Mouse (Mus musculus) heart, postnatal 25 days (tissue): Measurements from ENCODE around the gene Kcnd2. TPM values are rescaled to one million over a fixed set of nuclear protein-coding genes. Genes with fewer than 3 reads are reported as not detected.
"Not testable (repeated sequence)": the region's sequence is repeated elsewhere in the genome, so short reads cannot be mapped to it uniquely, and the experiment has no call there.

Experiments used
- DNase-seq: peaks from one replicate; pipeline ENCODE4 v3.0.0; 2022; ENCODE audit warnings: low spot score
- intact Hi-C: fragments of 180-260 bp; cut with DNase I; formaldehyde crosslinking; loops from one replicate; pipeline ENCODE4 v1.15.1; 2025
- total RNA-seq, 2 experiments: library from RNA; stranded (reverse); gene quantifications; 2 replicates each; pipeline ENCODE4 v1.2.3; 2021

Kcnd2 gene
- total RNA-seq = 10 to 100 TPM; 13.3 to 14.6 TPM

GRCm38 (mm10) chr6:21215491-21216191, at the start of gene Kcnd2:
Kcnd2 (plus strand) TSS chr6:21215503.
- intact Hi-C loops = loop anchor here (2.0 to 10.0 kb wide), 4 partner anchors 171 to 491 kb away; no protein-coding TSS in a partner anchor
- no peak for DNase-seq

DNA sequence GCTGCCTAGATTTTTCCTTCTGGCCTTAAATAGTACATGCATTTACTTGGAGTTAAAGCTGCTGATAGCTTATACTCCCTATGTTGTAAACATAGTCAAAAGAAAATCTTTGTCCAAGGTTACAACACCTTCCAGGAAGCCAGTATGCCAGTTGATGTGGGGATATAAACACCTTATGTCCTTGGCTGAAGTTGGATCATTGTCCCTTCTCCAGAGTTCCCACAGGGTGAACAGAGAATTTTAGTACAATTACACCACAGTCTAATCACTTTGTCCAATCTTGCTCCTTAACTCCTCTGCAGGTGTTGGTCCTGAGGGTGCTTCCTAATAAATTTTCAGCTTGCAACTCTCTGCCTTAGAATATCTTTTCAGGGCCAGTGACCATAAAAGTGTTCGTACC, 48.7 kb upstream of the Kcnd2 start:
- intact Hi-C loops = no loop called here
- no peak for DNase-seq

- intact Hi-C loops = no loop called here
- DNase-seq = no peak
Measured at GRCm38 (mm10) chr6:21195341-21195740, 20.0 kb upstream of the Kcnd2 start.

DNA sequence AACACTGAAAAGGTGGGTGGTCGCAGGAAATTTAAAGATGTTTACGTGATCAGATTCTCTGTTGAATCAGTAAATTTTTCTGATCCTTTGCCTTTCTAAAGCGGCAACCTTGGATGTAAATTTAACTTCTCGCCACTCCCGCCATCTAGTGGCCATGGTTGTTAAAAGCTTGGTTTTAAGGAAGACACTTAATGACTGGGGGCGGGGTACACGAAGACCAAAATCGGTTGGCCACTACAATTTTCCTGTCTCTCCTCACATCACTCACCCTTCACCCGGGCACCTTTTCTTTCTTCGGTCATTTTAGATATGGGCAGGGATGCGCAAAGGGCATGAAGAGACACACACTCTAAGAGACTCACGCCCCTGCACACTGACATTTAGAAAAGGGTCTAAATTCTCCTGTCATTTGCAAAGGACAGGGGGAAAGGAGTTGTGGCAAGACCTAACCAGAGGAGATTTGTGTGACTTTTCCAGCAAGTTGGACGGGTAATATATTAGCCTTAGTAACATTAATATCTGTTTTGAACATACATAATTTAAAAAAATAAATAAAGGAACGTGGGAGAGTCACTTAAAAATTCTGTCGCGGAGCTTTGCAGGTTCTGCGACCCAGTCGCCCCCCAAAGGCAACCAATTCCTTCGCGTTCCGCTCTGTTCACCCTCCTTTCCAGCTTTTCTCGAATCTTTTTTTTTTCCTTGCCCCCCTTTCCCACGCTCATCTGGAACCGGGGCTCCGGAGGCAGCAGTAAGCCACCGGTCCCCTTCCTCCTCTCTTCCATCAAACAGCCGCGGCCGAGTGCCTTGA, 1.2 kb upstream of the Kcnd2 start:
- DNase-seq = no peak
- intact Hi-C loops = loop anchor here (2.0 to 10.0 kb wide), 3 partner anchors 169 to 489 kb away; no protein-coding TSS in a partner anchor

DNA sequence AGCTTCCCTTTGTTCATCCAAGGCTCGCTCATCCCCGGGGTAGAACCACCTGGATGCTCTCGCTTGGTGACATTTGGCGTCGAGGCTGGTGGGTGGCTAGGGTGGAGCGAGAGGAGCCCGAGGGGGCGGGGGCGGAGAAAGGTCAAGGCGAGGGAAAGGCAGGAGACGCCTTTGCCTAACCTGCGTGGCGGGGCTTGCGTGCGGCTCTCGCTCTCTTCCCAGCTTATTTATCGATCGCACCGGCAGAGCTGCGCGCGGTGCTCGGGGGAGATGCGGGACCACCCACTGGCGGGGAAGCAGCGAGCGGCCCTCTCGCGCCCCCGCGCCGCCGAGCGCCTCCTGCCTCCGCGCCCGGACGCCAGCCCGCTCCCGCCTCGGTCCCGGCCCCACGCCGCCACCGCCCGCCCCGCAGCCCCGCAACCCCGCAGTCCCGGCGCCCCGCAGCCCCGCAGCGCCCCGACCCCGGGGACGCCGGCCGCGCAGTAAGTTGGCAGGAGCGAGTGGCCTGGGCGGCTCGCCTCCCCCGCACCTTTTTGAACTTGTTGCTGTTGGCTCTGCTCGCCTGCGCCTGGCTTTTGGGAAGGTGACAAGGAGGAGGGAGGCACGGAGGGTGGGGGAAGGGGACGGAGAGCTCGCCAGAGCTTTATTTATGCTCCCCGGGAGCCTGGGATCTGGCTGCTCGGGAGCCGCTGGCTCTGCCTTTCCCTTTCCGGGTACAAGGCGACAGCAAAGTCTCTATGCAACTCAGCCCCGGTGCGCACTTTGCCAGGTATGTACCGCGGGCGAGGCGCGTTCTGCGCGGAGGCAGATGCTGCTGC, 421 bp upstream of the Kcnd2 start:
- intact Hi-C loops = loop anchor here (2.0 to 10.0 kb wide), 4 partner anchors 170 to 490 kb away; no protein-coding TSS in a partner anchor
- DNase-seq = no peak

- intact Hi-C loops = loop anchor here (5.0 to 10.0 kb wide), 3 partner anchors 172 to 492 kb away; no protein-coding TSS in a partner anchor
- DNase-seq = no peak
Measured at GRCm38 (mm10) chr6:21216206-21217020, 1.1 kb downstream of the Kcnd2 start.

DNA sequence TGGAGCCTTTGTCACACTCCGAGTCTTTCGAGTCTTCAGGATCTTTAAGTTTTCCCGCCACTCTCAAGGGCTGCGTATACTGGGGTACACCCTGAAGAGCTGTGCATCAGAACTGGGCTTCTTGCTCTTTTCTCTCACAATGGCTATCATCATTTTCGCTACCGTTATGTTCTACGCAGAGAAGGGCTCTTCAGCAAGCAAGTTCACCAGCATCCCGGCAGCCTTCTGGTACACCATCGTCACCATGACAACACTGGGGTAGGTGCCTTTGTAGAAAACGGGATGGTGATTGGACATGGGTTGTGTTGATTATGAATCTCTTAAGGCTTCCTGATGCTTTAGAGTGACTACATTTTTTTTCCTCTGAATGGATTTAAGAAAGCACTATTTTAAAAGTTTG, 1.9 kb downstream of the Kcnd2 start:
- intact Hi-C loops = loop anchor here (5.0 to 10.0 kb wide), 3 partner anchors 172 to 492 kb away; no protein-coding TSS in a partner anchor
- no peak for DNase-seq

DNA sequence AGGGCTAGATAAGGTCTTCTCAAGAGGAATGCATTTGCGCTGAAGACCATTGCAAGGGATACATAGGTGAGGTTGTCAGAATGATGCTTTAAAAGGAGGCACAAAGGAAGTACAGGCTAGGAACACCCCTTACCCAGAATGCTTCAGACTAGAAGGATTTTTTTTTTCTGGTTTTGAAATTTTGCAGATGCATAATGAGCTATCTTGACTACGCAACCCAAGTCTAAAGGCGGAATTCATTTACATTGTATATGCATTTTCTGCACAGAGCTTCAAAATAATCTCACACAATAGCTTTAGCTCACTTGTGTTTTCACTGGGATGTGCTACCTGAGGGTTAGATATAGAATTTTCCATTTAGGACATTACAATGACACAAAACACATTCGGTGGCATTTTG, 10.8 kb downstream of the Kcnd2 start:
- DNase-seq = no peak
- intact Hi-C loops = no loop called here

- intact Hi-C loops = no loop called here
- no peak for DNase-seq
Measured at GRCm38 (mm10) chr6:21259031-21259430, 43.7 kb downstream of the Kcnd2 start.

- intact Hi-C loops = no loop called here
Measured at GRCm38 (mm10) chr6:21267897-21268296, 52.6 kb downstream of the Kcnd2 start.

GRCm38 (mm10) chr6:21277343-21277933, 62.1 kb downstream of the Kcnd2 start:
- DNase-seq = no peak
- intact Hi-C loops = no loop called here

More at GRCm38 (mm10) chr6:21267897-21268296, 52.6 kb downstream of the Kcnd2 start:
- DNase-seq = no peak

DNA sequence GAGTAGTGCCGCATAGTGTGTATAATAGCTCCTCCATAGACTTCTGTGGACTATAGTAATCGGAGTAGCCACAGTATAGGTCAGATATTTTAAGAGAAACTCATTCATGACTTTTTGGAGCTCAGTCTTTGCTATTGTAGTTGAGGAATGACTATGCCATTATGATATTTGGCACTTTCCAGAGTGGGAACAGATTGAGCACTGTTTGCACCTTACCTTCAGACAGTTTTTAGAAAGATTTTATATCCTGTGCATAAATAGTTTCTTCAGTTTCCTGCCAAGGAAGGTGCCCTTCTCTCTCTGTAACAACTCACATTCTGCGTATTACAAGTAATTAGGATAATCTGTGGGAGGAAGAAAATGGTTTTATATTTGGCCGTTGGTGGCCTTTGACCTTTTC, 89.6 kb downstream of the Kcnd2 start:
- DNase-seq = no peak
- intact Hi-C loops = no loop called here

DNA sequence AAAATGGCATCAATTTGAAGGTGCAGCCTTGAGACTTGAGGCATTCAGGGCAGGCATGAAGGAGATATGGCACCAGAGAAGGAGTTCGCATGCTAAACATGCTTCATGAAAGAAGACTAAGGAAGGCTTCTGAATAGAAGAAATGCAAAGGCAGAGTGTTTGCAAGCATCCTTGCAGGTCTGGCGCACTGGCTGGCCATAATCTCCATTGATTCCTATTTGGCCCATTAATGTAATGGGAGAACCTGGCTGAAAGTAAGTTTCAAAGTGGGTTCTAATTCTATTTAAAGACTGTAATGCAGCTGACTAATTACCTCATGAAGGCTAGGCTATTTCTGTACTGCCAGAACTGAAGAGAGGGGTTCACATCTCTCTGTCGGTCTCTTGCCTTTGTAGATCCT, 94.9 kb downstream of the Kcnd2 start:
- no peak for DNase-seq
- intact Hi-C loops = no loop called here

- intact Hi-C loops = no loop called here
- no peak for DNase-seq
Measured at GRCm38 (mm10) chr6:21321407-21321806, 106.1 kb downstream of the Kcnd2 start.

- DNase-seq = no peak
- intact Hi-C loops = no loop called here
Measured at GRCm38 (mm10) chr6:21322211-21322610, 106.9 kb downstream of the Kcnd2 start.

DNA sequence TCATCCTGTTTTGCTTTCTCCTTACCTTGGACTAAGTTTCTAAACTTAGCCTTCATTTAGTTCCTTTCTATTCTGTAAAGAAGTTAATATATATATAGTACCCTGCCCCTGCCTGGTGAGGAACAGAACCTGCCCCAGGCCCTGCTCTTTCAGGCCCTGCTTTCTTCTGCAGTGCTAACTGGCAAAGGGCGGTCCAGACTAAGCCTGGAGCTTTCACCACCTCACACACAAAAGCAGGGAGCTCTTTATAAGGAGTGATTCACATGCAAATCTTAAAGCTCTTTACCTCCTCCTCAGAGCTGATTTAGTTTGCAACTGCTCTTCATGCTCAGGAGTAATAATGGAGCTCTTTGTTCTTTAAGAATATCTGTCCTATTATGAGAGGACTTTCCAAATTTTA, 109.9 kb downstream of the Kcnd2 start:
- no peak for DNase-seq
- intact Hi-C loops = no loop called here

DNA sequence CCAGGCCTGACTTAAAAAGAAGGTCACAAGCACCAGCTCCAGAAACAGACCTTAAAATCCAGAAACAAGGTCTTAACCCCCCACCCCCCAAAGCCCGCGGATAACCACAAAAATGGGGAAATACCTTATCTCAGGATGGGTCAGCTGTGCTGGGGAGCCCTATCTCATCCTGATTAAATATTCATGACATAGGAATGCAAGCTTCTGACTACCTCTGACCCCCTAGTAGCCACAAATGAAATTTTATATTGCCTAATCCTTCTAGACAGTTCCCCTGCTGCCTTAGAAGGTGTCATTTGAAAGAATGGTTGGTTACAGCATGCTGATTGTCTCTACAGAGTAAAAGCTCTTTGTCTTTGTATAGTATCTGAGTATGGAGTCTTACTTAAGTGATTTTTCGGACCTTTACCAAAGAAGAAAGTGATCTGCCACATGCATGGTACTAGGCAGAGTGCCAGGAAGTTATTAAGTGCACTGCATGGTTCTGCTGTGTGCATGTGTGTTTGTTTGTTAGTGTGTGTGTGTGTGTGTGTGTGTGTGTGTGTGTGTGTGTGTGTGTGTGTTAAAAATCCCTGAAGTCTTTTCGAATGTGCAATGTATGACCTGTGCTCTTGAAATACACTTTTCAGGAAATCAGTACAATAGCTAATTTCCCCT, 111.9 kb downstream of the Kcnd2 start:
- intact Hi-C loops = no loop called here
- no peak for DNase-seq

DNA sequence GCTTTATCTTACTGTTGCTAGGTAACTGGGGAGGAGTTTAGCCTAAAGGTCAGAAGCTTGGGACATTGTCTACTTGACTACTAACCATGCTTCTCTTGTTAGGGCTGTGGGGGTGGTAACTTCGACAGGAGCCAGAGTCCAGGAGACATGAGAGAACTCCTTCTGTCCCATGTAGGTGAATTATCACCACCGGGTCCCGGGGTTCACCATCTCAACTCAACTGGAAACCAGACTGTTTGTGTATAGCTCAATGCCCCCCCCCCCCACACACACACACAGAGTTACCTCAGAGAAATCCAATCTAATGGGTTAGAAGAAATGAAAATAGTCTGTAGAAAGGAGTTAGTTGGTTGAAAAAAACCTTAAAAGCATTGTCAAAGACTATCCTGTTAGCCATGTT, 170.0 kb downstream of the Kcnd2 start:
- DNase-seq, intact Hi-C loops: not testable (repeated sequence)
